Mouse (Mus musculus) B cell, adult (primary cell): Measurements from ENCODE around the gene Olfr1024. TPM values are rescaled to one million over a fixed set of nuclear protein-coding genes. Genes with fewer than 3 reads are reported as not detected.

ENCODE experiments used
- total RNA-seq: library from RNA; stranded (reverse); gene quantifications from 4 replicates; pipeline ENCODE4 v1.2.4, GENCODE M21; 2023; ENCODE audit not compliant: inconsistent age

Olfr1024 gene
- total RNA-seq: not detected in 4 replicates

GRCm38 (mm10) chr2:85904952-85905351 is at the start of gene Olfr1024:
Olfr1024 (minus strand) TSS chr2:85905052.

DNA sequence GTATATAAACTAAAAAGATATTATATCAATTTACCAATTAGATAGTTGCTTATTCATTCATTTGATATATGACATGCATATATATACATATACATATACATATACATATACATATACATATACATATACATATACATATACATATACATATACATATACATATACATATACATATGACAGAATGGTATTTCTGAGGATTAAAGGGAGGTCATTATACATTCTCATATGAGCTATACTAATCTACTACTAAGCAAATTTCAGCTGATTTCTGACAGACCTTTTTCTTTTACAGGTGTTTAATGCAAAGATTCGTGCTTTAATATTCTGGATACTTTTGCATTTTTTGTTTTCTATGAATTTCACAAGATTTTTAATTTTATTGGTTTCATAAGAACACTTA is 45.3 kb upstream of the Olfr1024 start, which contains the start of gene Olfr1028:
TSS of gene Olfr1028 (plus strand) at position 301 of the 400 bp plus-strand sequence.

GRCm38 (mm10) chr2:85921258-85921657 is 16.4 kb upstream of the Olfr1024 start, which contains the start of gene Olfr1026:
Olfr1026 (plus strand) TSS chr2:85921558.

DNA sequence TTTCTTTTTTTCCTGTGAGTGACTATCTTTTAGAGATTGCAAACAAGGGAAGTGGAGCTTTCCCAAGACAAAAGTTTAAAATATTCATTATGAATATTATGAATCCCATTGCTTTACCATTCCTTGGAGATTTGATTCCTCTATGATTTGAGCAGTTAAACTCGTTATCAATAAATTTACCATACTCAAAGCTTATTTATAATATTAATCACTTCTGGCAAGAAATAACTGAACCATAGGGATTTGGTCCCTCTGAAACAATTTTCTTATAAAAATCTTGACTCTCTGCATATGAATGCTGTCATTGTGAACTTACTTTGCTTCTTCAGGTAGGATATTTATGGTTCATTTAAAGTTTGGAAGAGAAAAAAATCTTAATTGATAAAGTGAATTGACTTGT is 10.0 kb upstream of the Olfr1024 start, which contains the start of gene Olfr1025-ps1:
TSS of gene Olfr1025-ps1 (plus strand) at position 301 of the 400 bp plus-strand sequence.

GRCm38 (mm10) chr2:85885340-85885739 is 19.5 kb downstream of the Olfr1024 start, which contains the start of gene Olfr1023:
Olfr1023 (plus strand) TSS chr2:85885640.

GRCm38 (mm10) chr2:85868294-85868693 is 36.6 kb downstream of the Olfr1024 start, which contains the start of gene Olfr1022:
Olfr1022 (plus strand) TSS chr2:85868594.

Other genes starting within 250 kb of the Olfr1024 start
- not detected in 4 replicates for gene Olfr154, start 240.6 kb downstream of the Olfr1024 start, total RNA-seq
- gene Olfr1006, start 226.3 kb downstream of the Olfr1024 start, total RNA-seq: not detected in 4 replicates
- gene Olfr1008, start 215.6 kb downstream of the Olfr1024 start, total RNA-seq: not detected in 4 replicates
- not detected in 4 replicates for gene Olfr1009, start 189.6 kb downstream of the Olfr1024 start, total RNA-seq
- gene Olfr1012, start 142.3 kb downstream of the Olfr1024 start, total RNA-seq: not detected in 4 replicates
- gene Olfr1013, start 138.0 kb downstream of the Olfr1024 start, total RNA-seq: not detected in 4 replicates
- gene Olfr1014, start 132.3 kb downstream of the Olfr1024 start, total RNA-seq: not detected in 4 replicates
- gene Olfr1015, start 123.0 kb downstream of the Olfr1024 start, total RNA-seq: not detected in 4 replicates
- gene Olfr1016, start 102.5 kb downstream of the Olfr1024 start, total RNA-seq: not detected in 4 replicates
- gene Olfr1018, start 86.6 kb downstream of the Olfr1024 start, total RNA-seq: not detected in 4 replicates
- not detected in 4 replicates for gene Olfr1019, start 59.6 kb downstream of the Olfr1024 start, total RNA-seq
- gene Olfr1020, start 58.0 kb downstream of the Olfr1024 start, total RNA-seq: not detected in 4 replicates
- gene Olfr1022, start 36.5 kb downstream of the Olfr1024 start, total RNA-seq: not detected in 4 replicates
- gene Olfr1023, start 19.4 kb downstream of the Olfr1024 start, total RNA-seq: not detected in 4 replicates
- gene Olfr1025-ps1, start 10.1 kb upstream of the Olfr1024 start, total RNA-seq: not detected in 4 replicates
- not detected in 4 replicates for gene Olfr1026, start 16.5 kb upstream of the Olfr1024 start, total RNA-seq
- gene Olfr1028, start 45.4 kb upstream of the Olfr1024 start, total RNA-seq: not detected in 4 replicates
- 0.12 TPM in 1 of 4 replicates, not detected in the others for gene Olfr1029, start 68.8 kb upstream of the Olfr1024 start, total RNA-seq
- gene Olfr1030, start 74.2 kb upstream of the Olfr1024 start, total RNA-seq: not detected in 4 replicates
- not detected in 4 replicates for gene Olfr1031, start 85.3 kb upstream of the Olfr1024 start, total RNA-seq
- not detected in 4 replicates for gene Olfr1032, start 100.5 kb upstream of the Olfr1024 start, total RNA-seq
- gene Olfr1033, start 115.6 kb upstream of the Olfr1024 start, total RNA-seq: not detected in 4 replicates
- gene Olfr1034, start 140.8 kb upstream of the Olfr1024 start, total RNA-seq: not detected in 4 replicates
- not detected in 4 replicates for gene Olfr1036, start 168.9 kb upstream of the Olfr1024 start, total RNA-seq
- not detected in 4 replicates for gene Olfr1037, start 182.3 kb upstream of the Olfr1024 start, total RNA-seq
- not detected in 4 replicates for gene Olfr1039, start 230.9 kb upstream of the Olfr1024 start, total RNA-seq
- gene Olfr1040, start 241.7 kb upstream of the Olfr1024 start, total RNA-seq: not detected in 4 replicates